Mouse (Mus musculus) kidney, embryonic 14.5 days (tissue): Measurements from ENCODE around the gene Aldh3b3. TPM values are rescaled to one million over a fixed set of nuclear protein-coding genes. Genes with fewer than 3 reads are reported as not detected.

ENCODE experiments used
- ATAC-seq: fragments of 200-750 bp; cut with Nextera tagmentation; 2 replicates; pipeline ENCODE4 v1.8.0; 2017; ENCODE audit warnings: moderate number of reproducible peaks, mild to moderate bottlenecking, moderate TSS enrichment, moderate library complexity; ENCODE audit not compliant: low FRiP score, low TSS enrichment
- H3K27ac ChIP-seq: fragments of 300-500 bp; sonication (generic); 2 replicates; pipeline ENCODE4 v1.5.1; 2014; ENCODE audit warnings: low read depth, mild to moderate bottlenecking, low read length, moderate library complexity, mixed read lengths
- H3K27me3 ChIP-seq: fragments of 300-500 bp; sonication (generic); 2 replicates; pipeline ENCODE4 v1.6.1; 2014; ENCODE audit warnings: mild to moderate bottlenecking, low read length; ENCODE audit not compliant: control insufficient read depth, insufficient read depth
- H3K36me3 ChIP-seq: fragments of 300-500 bp; sonication (generic); 2 replicates; pipeline ENCODE4 v1.6.1; 2014; ENCODE audit warnings: low read length, mixed read lengths; ENCODE audit not compliant: control insufficient read depth, insufficient read depth
- H3K4me1 ChIP-seq: fragments of 300-500 bp; sonication (generic); 2 replicates; pipeline ENCODE4 v1.6.1; 2014; ENCODE audit warnings: low read length, mixed read lengths; ENCODE audit not compliant: control insufficient read depth, insufficient read depth
- H3K4me2 ChIP-seq: fragments of 300-500 bp; sonication (generic); replicated peaks from 2 replicates; pipeline ENCODE4 v1.6.1; 2014; ENCODE audit warnings: low read depth, mild to moderate bottlenecking, low read length
- H3K4me3 ChIP-seq: fragments of 300-500 bp; sonication (generic); 2 replicates; pipeline ENCODE4 v1.5.1; 2014; ENCODE audit warnings: mild to moderate bottlenecking, low read length
- H3K9ac ChIP-seq: fragments of 300-500 bp; sonication (generic); 2 replicates; pipeline ENCODE4 v1.6.1; 2014; ENCODE audit warnings: low read depth, mild to moderate bottlenecking, low read length, moderate library complexity
- H3K9me3 ChIP-seq: fragments of 300-500 bp; sonication (generic); 2 replicates; pipeline ENCODE4 v1.6.1; 2016; ENCODE audit warnings: low read length; ENCODE audit not compliant: control insufficient read depth
- WGBS: fragments of 180-500 bp; shearing (Covaris S2); extraction: QIAGEN DNeasy Blood & Tissue Kit; methylation state at CpG from one replicate; pipeline ENCODE4 v1.1.7; 2014; 5-methylcytosine and 5-hydroxymethylcytosine counted together
- polyA plus RNA-seq: library from polyadenylated mRNA; unstranded; fragments of >200 nt; fragmentation: Nextera tagmentation; extraction: Ambion mirVana; gene quantifications from 2 replicates; pipeline ENCODE4 v1.2.1, GENCODE M21; 2014

Gene Aldh3b3
- polyA plus RNA-seq, 1 experiment from 2014 or later = not detected

DNA sequence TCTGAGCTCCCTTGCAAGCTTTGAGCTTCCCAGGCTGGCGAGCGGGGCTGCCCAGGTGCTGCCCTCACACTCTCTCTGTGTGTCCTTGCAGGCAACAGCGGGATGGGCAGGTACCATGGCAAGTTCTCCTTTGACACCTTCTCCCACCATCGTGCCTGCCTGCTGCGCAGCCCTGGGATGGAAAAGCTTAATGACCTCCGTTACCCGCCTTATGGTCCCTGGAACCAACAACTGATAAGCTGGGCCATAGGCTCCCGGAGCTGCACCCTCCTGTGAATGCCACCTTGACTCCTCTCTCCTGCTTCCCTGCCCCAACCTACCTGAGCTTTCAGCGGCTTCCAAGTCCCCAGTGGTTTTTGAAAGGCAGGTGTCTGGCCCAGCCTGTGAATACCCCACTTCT is 22.5 kb downstream of the Aldh3b3 start:
- no peaks in the 10 kb centered on the region for H3K9me3 ChIP-seq
- no peak overlapping the region for H3K9ac ChIP-seq
- H3K4me1 ChIP-seq = peaks cover 20% of the 10 kb centered on the region
- H3K4me2 ChIP-seq = no peak overlapping the region
- no peaks in the 10 kb centered on the region for H3K36me3 ChIP-seq
- no peaks in the 10 kb centered on the region for H3K27me3 ChIP-seq
- ATAC-seq = no peak
- WGBS = 72% methylated on average over 9 of the region's 9 CpGs
- H3K4me3 ChIP-seq = no peak overlapping the region
- H3K27ac ChIP-seq = no peak overlapping the region

- Histone ChIP-seq H3K4me1 (peaks cover 34% of the 10 kb centered on the region), H3K36me3 (no peaks in the 10 kb centered on the region), H3K4me3 (no peak overlapping the region), H3K27ac (peak overlapping the region; percentile 85; the same call in 1 of the 2 replicates), H3K27me3 (no peaks in the 10 kb centered on the region), H3K9ac (no peak overlapping the region), H3K4me2 (no peak overlapping the region), H3K9me3 (no peaks in the 10 kb centered on the region)
- no peak for ATAC-seq
- WGBS = 33% methylated on average over 9 of the region's 9 CpGs
Measured at GRCm38 (mm10) chr19:3983527-3984200, 25.2 kb downstream of the Aldh3b3 start.

DNA sequence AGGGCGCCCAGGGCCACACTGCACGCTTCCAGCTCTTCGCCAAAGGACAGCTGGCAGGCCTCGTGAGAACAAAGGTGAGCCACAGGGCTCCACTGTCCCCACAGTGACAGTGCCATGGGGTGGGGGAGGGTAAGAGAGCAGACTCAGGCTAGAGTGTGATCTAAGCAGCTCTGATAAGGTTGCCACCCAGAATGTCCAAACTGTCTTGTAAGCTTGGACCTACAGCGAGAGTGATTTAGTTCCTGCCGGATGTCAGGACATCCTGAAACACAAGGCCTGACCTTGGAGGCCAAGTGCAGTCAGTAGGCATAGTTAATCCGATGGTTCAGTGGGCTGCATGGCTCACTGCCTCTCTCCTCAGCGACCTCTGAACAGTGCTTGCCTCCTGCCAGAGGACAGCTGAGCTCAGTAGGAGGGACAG is 26.8 kb downstream of the Aldh3b3 start:
- ATAC-seq = peak; percentile 80
- H3K27ac ChIP-seq = peak overlapping the region; percentile 85
- H3K27me3 ChIP-seq = no peaks in the 10 kb centered on the region
- no peak overlapping the region for H3K4me3 ChIP-seq
- H3K9ac ChIP-seq = 0 out of 2 replicates have a peak overlapping the region, but pooled peaks have one; percentile 12
- WGBS = 6% methylated on average over 8 of the region's 8 CpGs
- H3K4me1 ChIP-seq = peaks cover 34% of the 10 kb centered on the region
- H3K9me3 ChIP-seq = 0 out of 2 replicates have a peak, but pooled peaks cover 3% of the 10 kb centered on the region
- H3K36me3 ChIP-seq = no peaks in the 10 kb centered on the region
- no peak overlapping the region for H3K4me2 ChIP-seq

DNA sequence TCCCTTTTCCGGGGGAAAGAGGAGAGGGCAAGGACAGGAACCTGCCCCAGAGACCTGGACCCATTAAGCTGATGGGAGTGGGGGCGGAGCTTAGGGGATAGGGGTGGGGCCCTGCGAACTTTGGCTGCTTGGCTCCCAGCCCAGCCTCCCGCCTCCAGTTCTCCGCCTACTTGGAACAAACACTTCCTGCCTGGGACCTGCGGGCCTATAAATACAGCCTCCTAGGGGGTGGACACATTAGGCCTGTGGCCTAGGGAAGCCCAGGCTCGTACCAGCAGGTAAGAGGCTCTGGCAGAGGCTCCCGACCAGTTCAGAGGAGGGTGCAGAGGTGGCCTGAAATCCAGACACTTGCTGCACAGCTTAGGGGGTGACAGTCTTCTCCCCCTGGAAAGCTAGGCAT is 27.9 kb downstream of the Aldh3b3 start, which contains the start of gene Acy3:
Gene Acy3, plus strand, starts transcription at position 237 of the 400 bp plus-strand sequence.
- peaks cover 34% of the 10 kb centered on the region for H3K4me1 ChIP-seq
- H3K4me2 ChIP-seq = peak within 1 kb of the TSS; percentile 12; the same call in 1 of the 2 replicates
- peak; percentile 66 for ATAC-seq
- 0 out of 2 replicates have a peak, but pooled peaks cover 3% of the 10 kb centered on the region for H3K9me3 ChIP-seq
- H3K36me3 ChIP-seq = no peaks in the 10 kb centered on the region
- H3K9ac ChIP-seq = peak within 1 kb of the TSS; percentile 45
- H3K27me3 ChIP-seq = no peaks in the 10 kb centered on the region
- 6% methylated on average over 8 of the region's 8 CpGs for WGBS
- no peak within 1 kb of the TSS for H3K4me3 ChIP-seq
- peak within 1 kb of the TSS; percentile 85 for H3K27ac ChIP-seq

- Histone ChIP-seq H3K27me3 (no peaks in the 10 kb centered on the region), H3K36me3 (no peaks in the 10 kb centered on the region), H3K9me3 (0 out of 2 replicates have a peak, but pooled peaks cover 3% of the 10 kb centered on the region), H3K27ac (no peak overlapping the region), H3K4me2 (no peak overlapping the region), H3K4me1 (peaks cover 34% of the 10 kb centered on the region), H3K4me3 (no peak overlapping the region), H3K9ac (no peak overlapping the region)
- WGBS = 92% methylated on average over 14 of the region's 14 CpGs
- ATAC-seq = no peak
Measured at GRCm38 (mm10) chr19:3988066-3988465, 29.6 kb downstream of the Aldh3b3 start.

- Histone ChIP-seq H3K36me3 (no peaks in the 10 kb centered on the region), H3K27me3 (no peaks in the 10 kb centered on the region), H3K27ac (no peak overlapping the region), H3K9me3 (0 out of 2 replicates have a peak, but pooled peaks cover 3% of the 10 kb centered on the region), H3K9ac (no peak overlapping the region), H3K4me2 (no peak overlapping the region), H3K4me3 (no peak overlapping the region), H3K4me1 (peaks cover 34% of the 10 kb centered on the region)
- 91% methylated on average over 4 of the region's 4 CpGs for WGBS
- no peak for ATAC-seq
Measured at GRCm38 (mm10) chr19:3988750-3989149, 30.3 kb downstream of the Aldh3b3 start.

- Histone ChIP-seq H3K4me1 (peaks cover 21% of the 10 kb centered on the region), H3K9me3 (0 out of 2 replicates have a peak, but pooled peaks cover 3% of the 10 kb centered on the region), H3K4me2 (no peak overlapping the region), H3K27ac (no peak overlapping the region), H3K36me3 (no peaks in the 10 kb centered on the region), H3K27me3 (no peaks in the 10 kb centered on the region), H3K9ac (no peak overlapping the region), H3K4me3 (no peak overlapping the region)
- 15% methylated on average over 6 of the region's 6 CpGs for WGBS
- no peak for ATAC-seq
Measured at GRCm38 (mm10) chr19:3990804-3991203, 32.4 kb downstream of the Aldh3b3 start.

GRCm38 (mm10) chr19:3991562-3991961 is 33.1 kb downstream of the Aldh3b3 start:
- H3K27me3 ChIP-seq = no peaks in the 10 kb centered on the region
- WGBS = 97% methylated on average over 3 of the region's 3 CpGs
- H3K4me3 ChIP-seq = no peak overlapping the region
- H3K9me3 ChIP-seq = 0 out of 2 replicates have a peak, but pooled peaks cover 3% of the 10 kb centered on the region
- no peak for ATAC-seq
- H3K27ac ChIP-seq = no peak overlapping the region
- H3K36me3 ChIP-seq = no peaks in the 10 kb centered on the region
- peaks cover 18% of the 10 kb centered on the region for H3K4me1 ChIP-seq
- no peak overlapping the region for H3K9ac ChIP-seq
- H3K4me2 ChIP-seq = no peak overlapping the region

GRCm38 (mm10) chr19:3991966-3992365 is 33.5 kb downstream of the Aldh3b3 start:
- no peak overlapping the region for H3K4me3 ChIP-seq
- no peak overlapping the region for H3K9ac ChIP-seq
- 93% methylated on average over 3 of the region's 3 CpGs for WGBS
- no peak overlapping the region for H3K4me2 ChIP-seq
- peaks cover 18% of the 10 kb centered on the region for H3K4me1 ChIP-seq
- H3K36me3 ChIP-seq = no peaks in the 10 kb centered on the region
- no peak overlapping the region for H3K27ac ChIP-seq
- no peak for ATAC-seq
- H3K9me3 ChIP-seq = 0 out of 2 replicates have a peak, but pooled peaks cover 3% of the 10 kb centered on the region
- no peaks in the 10 kb centered on the region for H3K27me3 ChIP-seq
